Mouse (Mus musculus): Measurements from ENCODE around the gene Selenoo. TPM values are rescaled to one million over a fixed set of nuclear protein-coding genes. Genes with fewer than 3 reads are reported as not detected.

Gene Selenoo
- polyA plus RNA-seq, 1 experiment from 2014 or later = 12.6 TPM

- H3K9me3 ChIP-seq (ENCODE audit: control insufficient read depth, low read length) = no peaks in the 10 kb centered on the region
- H3K27me3 ChIP-seq (replicated peaks; ENCODE audit: control insufficient read depth, insufficient read depth, low read length) = no peaks in the 10 kb centered on the region
- WGBS = 90% methylated on average over 13 of the region's 13 CpGs
- DNase-seq (ENCODE audit: low spot score) = no peak
- ATAC-seq (replicated peaks; ENCODE audit: low FRiP score) = no peak
- no peak overlapping the region for H3K27ac ChIP-seq (ENCODE audit: low read depth, low read length)
- H3K4me2 ChIP-seq = no peak overlapping the region
- H3K4me1 ChIP-seq (replicated peaks; ENCODE audit: control insufficient read depth, insufficient read depth, low read length) = no peaks in the 10 kb centered on the region
- no peak overlapping the region for H3K9ac ChIP-seq (ENCODE audit: low read depth, low read length)
- peaks cover 72% of the 10 kb centered on the region for H3K36me3 ChIP-seq (ENCODE audit: control insufficient read depth, insufficient read depth, low read length)
- H3K4me3 ChIP-seq (ENCODE audit: low read depth, low read length) = no peak overlapping the region
These were observed 17.2 kb downstream of the Selenoo start for GRCm38 (mm10) chr15:89106073-89106472.

GRCm38 (mm10) chr15:89106976-89107375 is 18.1 kb downstream of the Selenoo start:
- no peaks in the 10 kb centered on the region for H3K27me3 ChIP-seq (replicated peaks; ENCODE audit: control insufficient read depth, insufficient read depth, low read length)
- H3K36me3 ChIP-seq (ENCODE audit: control insufficient read depth, insufficient read depth, low read length) = peaks cover 63% of the 10 kb centered on the region
- no peak overlapping the region for H3K4me3 ChIP-seq (ENCODE audit: low read depth, low read length)
- DNase-seq (ENCODE audit: low spot score) = no peak
- H3K27ac ChIP-seq (ENCODE audit: low read depth, low read length) = no peak overlapping the region
- 89% methylated on average over 1 of the region's 1 CpGs for WGBS
- H3K4me1 ChIP-seq (replicated peaks; ENCODE audit: control insufficient read depth, insufficient read depth, low read length) = no peaks in the 10 kb centered on the region
- no peaks in the 10 kb centered on the region for H3K9me3 ChIP-seq (ENCODE audit: control insufficient read depth, low read length)
- no peak for ATAC-seq (replicated peaks; ENCODE audit: low FRiP score)
- H3K9ac ChIP-seq (ENCODE audit: low read depth, low read length) = no peak overlapping the region
- no peak overlapping the region for H3K4me2 ChIP-seq

GRCm38 (mm10) chr15:89110147-89110546 is 21.3 kb downstream of the Selenoo start:
- no peaks in the 10 kb centered on the region for H3K4me1 ChIP-seq (replicated peaks; ENCODE audit: control insufficient read depth, insufficient read depth, low read length)
- no peaks in the 10 kb centered on the region for H3K27me3 ChIP-seq (replicated peaks; ENCODE audit: control insufficient read depth, insufficient read depth, low read length)
- 82% methylated on average over 9 of the region's 9 CpGs for WGBS
- H3K4me2 ChIP-seq = no peak overlapping the region
- ATAC-seq (replicated peaks; ENCODE audit: low FRiP score) = no peak
- H3K9me3 ChIP-seq (ENCODE audit: control insufficient read depth, low read length) = no peaks in the 10 kb centered on the region
- H3K4me3 ChIP-seq (ENCODE audit: low read depth, low read length) = no peak overlapping the region
- no peak for DNase-seq (ENCODE audit: low spot score)
- H3K36me3 ChIP-seq (ENCODE audit: control insufficient read depth, insufficient read depth, low read length) = peaks cover 52% of the 10 kb centered on the region; the same call in 1 of the 2 replicates
- H3K9ac ChIP-seq (ENCODE audit: low read depth, low read length) = no peak overlapping the region
- H3K27ac ChIP-seq (ENCODE audit: low read depth, low read length) = no peak overlapping the region

GRCm38 (mm10) chr15:89118007-89118406 is 29.1 kb downstream of the Selenoo start:
- Histone ChIP-seq H3K9ac (ENCODE audit: low read depth, low read length) (no peak overlapping the region), H3K36me3 (ENCODE audit: control insufficient read depth, insufficient read depth, low read length) (peaks cover 26% of the 10 kb centered on the region; the same call in 1 of the 2 replicates), H3K4me3 (ENCODE audit: low read depth, low read length) (no peak overlapping the region), H3K4me1 (replicated peaks; ENCODE audit: control insufficient read depth, insufficient read depth, low read length) (peaks cover 16% of the 10 kb centered on the region), H3K4me2 (no peak overlapping the region), H3K9me3 (ENCODE audit: control insufficient read depth, low read length) (no peaks in the 10 kb centered on the region), H3K27ac (ENCODE audit: low read depth, low read length) (no peak overlapping the region), H3K27me3 (replicated peaks; ENCODE audit: control insufficient read depth, insufficient read depth, low read length) (no peaks in the 10 kb centered on the region)
- no peak for ATAC-seq (replicated peaks; ENCODE audit: low FRiP score)
- no peak for DNase-seq (ENCODE audit: low spot score)

- H3K9ac ChIP-seq (ENCODE audit: low read depth, low read length) = peak within 1 kb of the TSS; percentile 77
- no peaks in the 10 kb centered on the region for H3K9me3 ChIP-seq (ENCODE audit: control insufficient read depth, low read length)
- H3K27ac ChIP-seq (ENCODE audit: low read depth, low read length) = peak within 1 kb of the TSS; percentile 43
- ATAC-seq (replicated peaks; ENCODE audit: low FRiP score) (peak; percentile 84), DNase-seq (ENCODE audit: low spot score) (peak; percentile 92)
- peaks cover 13% of the 10 kb centered on the region; the same call in 1 of the 2 replicates for H3K36me3 ChIP-seq (ENCODE audit: control insufficient read depth, insufficient read depth, low read length)
- H3K4me2 ChIP-seq = peak within 1 kb of the TSS; percentile 98
- under 1% methylated on average over 47 of the region's 47 CpGs for WGBS
- H3K4me1 ChIP-seq (replicated peaks; ENCODE audit: control insufficient read depth, insufficient read depth, low read length) = peaks cover 28% of the 10 kb centered on the region
- peak within 1 kb of the TSS; percentile 75 for H3K4me3 ChIP-seq (ENCODE audit: low read depth, low read length)
- no peaks in the 10 kb centered on the region for H3K27me3 ChIP-seq (replicated peaks; ENCODE audit: control insufficient read depth, insufficient read depth, low read length)
These were observed 33.9 kb downstream of the Selenoo start, which contains the start of gene Tubgcp6 for GRCm38 (mm10) chr15:89122649-89123366. Tubgcp6 (minus strand) TSS chr15:89123112.

GRCm38 (mm10) chr15:89123595-89123994 is 34.7 kb downstream of the Selenoo start:
- H3K4me2 ChIP-seq = peak overlapping the region; percentile 98
- ATAC-seq (replicated peaks; ENCODE audit: low FRiP score) = no peak
- peaks cover 7% of the 10 kb centered on the region; the same call in 1 of the 2 replicates for H3K36me3 ChIP-seq (ENCODE audit: control insufficient read depth, insufficient read depth, low read length)
- peak; percentile 37 for DNase-seq (ENCODE audit: low spot score)
- peak overlapping the region; percentile 75 for H3K4me3 ChIP-seq (ENCODE audit: low read depth, low read length)
- peaks cover 32% of the 10 kb centered on the region for H3K4me1 ChIP-seq (replicated peaks; ENCODE audit: control insufficient read depth, insufficient read depth, low read length)
- H3K27ac ChIP-seq (ENCODE audit: low read depth, low read length) = 0 out of 2 replicates have a peak overlapping the region, but pooled peaks have one; percentile 34
- H3K9ac ChIP-seq (ENCODE audit: low read depth, low read length) = peak overlapping the region; percentile 44
- 34% methylated on average over 11 of the region's 11 CpGs for WGBS
- no peaks in the 10 kb centered on the region for H3K9me3 ChIP-seq (ENCODE audit: control insufficient read depth, low read length)
- no peaks in the 10 kb centered on the region for H3K27me3 ChIP-seq (replicated peaks; ENCODE audit: control insufficient read depth, insufficient read depth, low read length)

GRCm38 (mm10) chr15:89124312-89124711 is 35.4 kb downstream of the Selenoo start:
- peaks cover 5% of the 10 kb centered on the region; the same call in 1 of the 2 replicates for H3K36me3 ChIP-seq (ENCODE audit: control insufficient read depth, insufficient read depth, low read length)
- H3K9ac ChIP-seq (ENCODE audit: low read depth, low read length) = no peak overlapping the region
- no peak overlapping the region for H3K4me2 ChIP-seq
- DNase-seq (ENCODE audit: low spot score) = no peak
- no peaks in the 10 kb centered on the region for H3K9me3 ChIP-seq (ENCODE audit: control insufficient read depth, low read length)
- H3K27ac ChIP-seq (ENCODE audit: low read depth, low read length) = no peak overlapping the region
- no peaks in the 10 kb centered on the region for H3K27me3 ChIP-seq (replicated peaks; ENCODE audit: control insufficient read depth, insufficient read depth, low read length)
- ATAC-seq (replicated peaks; ENCODE audit: low FRiP score) = no peak
- 82% methylated on average over 3 of the region's 3 CpGs for WGBS
- H3K4me3 ChIP-seq (ENCODE audit: low read depth, low read length) = no peak overlapping the region
- peaks cover 37% of the 10 kb centered on the region for H3K4me1 ChIP-seq (replicated peaks; ENCODE audit: control insufficient read depth, insufficient read depth, low read length)

- 92% methylated on average over 9 of the region's 9 CpGs for WGBS
These were observed 36.5 kb downstream of the Selenoo start for GRCm38 (mm10) chr15:89125351-89125750.

GRCm38 (mm10) chr15:89126622-89127021 is 37.7 kb downstream of the Selenoo start:
- Histone ChIP-seq H3K9ac (ENCODE audit: low read depth, low read length) (no peak overlapping the region), H3K4me3 (ENCODE audit: low read depth, low read length) (no peak overlapping the region), H3K36me3 (ENCODE audit: control insufficient read depth, insufficient read depth, low read length) (peaks cover 5% of the 10 kb centered on the region; the same call in 1 of the 2 replicates), H3K27ac (ENCODE audit: low read depth, low read length) (no peak overlapping the region), H3K4me2 (no peak overlapping the region), H3K27me3 (replicated peaks; ENCODE audit: control insufficient read depth, insufficient read depth, low read length) (no peaks in the 10 kb centered on the region), H3K4me1 (replicated peaks; ENCODE audit: control insufficient read depth, insufficient read depth, low read length) (peaks cover 28% of the 10 kb centered on the region), H3K9me3 (ENCODE audit: control insufficient read depth, low read length) (no peaks in the 10 kb centered on the region)
- ATAC-seq (replicated peaks; ENCODE audit: low FRiP score) (no peak), DNase-seq (ENCODE audit: low spot score) (no peak)
- WGBS = 87% methylated on average over 8 of the region's 8 CpGs

More at GRCm38 (mm10) chr15:89125351-89125750, 36.5 kb downstream of the Selenoo start:
- ATAC-seq (replicated peaks; ENCODE audit: low FRiP score) (no peak), DNase-seq (ENCODE audit: low spot score) (no peak)
- no peak overlapping the region for H3K27ac ChIP-seq (ENCODE audit: low read depth, low read length)
- no peaks in the 10 kb centered on the region for H3K9me3 ChIP-seq (ENCODE audit: control insufficient read depth, low read length)
- peaks cover 37% of the 10 kb centered on the region for H3K4me1 ChIP-seq (replicated peaks; ENCODE audit: control insufficient read depth, insufficient read depth, low read length)
- no peak overlapping the region for H3K4me3 ChIP-seq (ENCODE audit: low read depth, low read length)
- H3K9ac ChIP-seq (ENCODE audit: low read depth, low read length) = no peak overlapping the region
- no peak overlapping the region for H3K4me2 ChIP-seq
- H3K36me3 ChIP-seq (ENCODE audit: control insufficient read depth, insufficient read depth, low read length) = peaks cover 5% of the 10 kb centered on the region; the same call in 1 of the 2 replicates
- H3K27me3 ChIP-seq (replicated peaks; ENCODE audit: control insufficient read depth, insufficient read depth, low read length) = no peaks in the 10 kb centered on the region
